Mouse (Mus musculus): ENCODE measurements around the gene Ccr7. TPM values are rescaled to one million over a fixed set of nuclear protein-coding genes. Genes with fewer than 3 reads are reported as not detected.

Ccr7 gene
- polyA plus RNA-seq, 1 experiment from 2014 or later: not detected

- Histone ChIP-seq H3K4me3 (ENCODE audit: low read depth, low read length) (no peak overlapping the region), H3K36me3 (ENCODE audit: control insufficient read depth, insufficient read depth, low read length) (no peaks in the 10 kb centered on the region), H3K9me3 (replicated peaks; ENCODE audit: control insufficient read depth, low read length) (no peaks in the 10 kb centered on the region), H3K9ac (ENCODE audit: low read length) (no peak overlapping the region), H3K4me2 (ENCODE audit: low read length) (no peak overlapping the region), H3K4me1 (ENCODE audit: control insufficient read depth, insufficient read depth, low read length) (no peaks in the 10 kb centered on the region), H3K27ac (ENCODE audit: low read depth, low read length) (no peak overlapping the region), H3K27me3 (replicated peaks; ENCODE audit: control insufficient read depth, insufficient read depth, low read length) (no peaks in the 10 kb centered on the region)
- no peak for ATAC-seq
- DNase-seq (ENCODE audit: low spot score): no peak
- 74% methylated on average over 2 of the region's 2 CpGs for WGBS
Measured at GRCm38 (mm10) chr11:99171442-99171841, 16.6 kb upstream of the Ccr7 start.

- no peaks in the 10 kb centered on the region for H3K4me1 ChIP-seq (ENCODE audit: control insufficient read depth, insufficient read depth, low read length)
- H3K36me3 ChIP-seq (ENCODE audit: control insufficient read depth, insufficient read depth, low read length): no peaks in the 10 kb centered on the region
- H3K9me3 ChIP-seq (replicated peaks; ENCODE audit: control insufficient read depth, low read length): no peaks in the 10 kb centered on the region
- no peak overlapping the region for H3K4me3 ChIP-seq (ENCODE audit: low read depth, low read length)
- DNase-seq (ENCODE audit: low spot score) (no peak), ATAC-seq (no peak)
- H3K4me2 ChIP-seq (ENCODE audit: low read length): no peak overlapping the region
- H3K9ac ChIP-seq (ENCODE audit: low read length): no peak overlapping the region
- 79% methylated on average over 12 of the region's 12 CpGs for WGBS
- no peaks in the 10 kb centered on the region for H3K27me3 ChIP-seq (replicated peaks; ENCODE audit: control insufficient read depth, insufficient read depth, low read length)
- H3K27ac ChIP-seq (ENCODE audit: low read depth, low read length): no peak overlapping the region
Measured at GRCm38 (mm10) chr11:99170547-99171267, 15.8 kb upstream of the Ccr7 start.

GRCm38 (mm10) chr11:99170005-99170404 lies 15.1 kb upstream of the Ccr7 start:
- Histone ChIP-seq H3K4me1 (ENCODE audit: control insufficient read depth, insufficient read depth, low read length) (no peaks in the 10 kb centered on the region), H3K36me3 (ENCODE audit: control insufficient read depth, insufficient read depth, low read length) (no peaks in the 10 kb centered on the region), H3K4me3 (ENCODE audit: low read depth, low read length) (no peak overlapping the region), H3K4me2 (ENCODE audit: low read length) (no peak overlapping the region), H3K9me3 (replicated peaks; ENCODE audit: control insufficient read depth, low read length) (no peaks in the 10 kb centered on the region), H3K27ac (ENCODE audit: low read depth, low read length) (no peak overlapping the region), H3K9ac (ENCODE audit: low read length) (no peak overlapping the region), H3K27me3 (replicated peaks; ENCODE audit: control insufficient read depth, insufficient read depth, low read length) (no peaks in the 10 kb centered on the region)
- DNase-seq (ENCODE audit: low spot score) (no peak), ATAC-seq (no peak)
- 93% methylated on average over 6 of the region's 6 CpGs for WGBS

GRCm38 (mm10) chr11:99169438-99169837 lies 14.6 kb upstream of the Ccr7 start:
- Histone ChIP-seq H3K9me3 (replicated peaks; ENCODE audit: control insufficient read depth, low read length) (no peaks in the 10 kb centered on the region), H3K27me3 (replicated peaks; ENCODE audit: control insufficient read depth, insufficient read depth, low read length) (no peaks in the 10 kb centered on the region), H3K4me3 (ENCODE audit: low read depth, low read length) (no peak overlapping the region), H3K36me3 (ENCODE audit: control insufficient read depth, insufficient read depth, low read length) (no peaks in the 10 kb centered on the region), H3K4me2 (ENCODE audit: low read length) (no peak overlapping the region), H3K9ac (ENCODE audit: low read length) (no peak overlapping the region), H3K4me1 (ENCODE audit: control insufficient read depth, insufficient read depth, low read length) (no peaks in the 10 kb centered on the region), H3K27ac (ENCODE audit: low read depth, low read length) (no peak overlapping the region)
- ATAC-seq (no peak), DNase-seq (ENCODE audit: low spot score) (no peak)
- WGBS: 87% methylated on average over 2 of the region's 2 CpGs

GRCm38 (mm10) chr11:99168030-99168474 lies 13.2 kb upstream of the Ccr7 start:
- no peaks in the 10 kb centered on the region for H3K4me1 ChIP-seq (ENCODE audit: control insufficient read depth, insufficient read depth, low read length)

GRCm38 (mm10) chr11:99167576-99167975 lies 12.7 kb upstream of the Ccr7 start:
- Histone ChIP-seq H3K4me3 (ENCODE audit: low read depth, low read length) (no peak overlapping the region), H3K27ac (ENCODE audit: low read depth, low read length) (no peak overlapping the region), H3K9me3 (replicated peaks; ENCODE audit: control insufficient read depth, low read length) (no peaks in the 10 kb centered on the region), H3K36me3 (ENCODE audit: control insufficient read depth, insufficient read depth, low read length) (no peaks in the 10 kb centered on the region), H3K4me1 (ENCODE audit: control insufficient read depth, insufficient read depth, low read length) (no peaks in the 10 kb centered on the region), H3K9ac (ENCODE audit: low read length) (no peak overlapping the region), H3K27me3 (replicated peaks; ENCODE audit: control insufficient read depth, insufficient read depth, low read length) (no peaks in the 10 kb centered on the region), H3K4me2 (ENCODE audit: low read length) (no peak overlapping the region)
- WGBS: 92% methylated on average over 7 of the region's 7 CpGs
- ATAC-seq: no peak
- no peak for DNase-seq (ENCODE audit: low spot score)

More at GRCm38 (mm10) chr11:99168030-99168474, 13.2 kb upstream of the Ccr7 start:
- Histone ChIP-seq H3K4me2 (ENCODE audit: low read length) (no peak overlapping the region), H3K27me3 (replicated peaks; ENCODE audit: control insufficient read depth, insufficient read depth, low read length) (no peaks in the 10 kb centered on the region), H3K36me3 (ENCODE audit: control insufficient read depth, insufficient read depth, low read length) (no peaks in the 10 kb centered on the region), H3K9me3 (replicated peaks; ENCODE audit: control insufficient read depth, low read length) (no peaks in the 10 kb centered on the region), H3K4me3 (ENCODE audit: low read depth, low read length) (no peak overlapping the region), H3K27ac (ENCODE audit: low read depth, low read length) (no peak overlapping the region), H3K9ac (ENCODE audit: low read length) (no peak overlapping the region)
- no peak for DNase-seq (ENCODE audit: low spot score)
- 76% methylated on average over 12 of the region's 12 CpGs for WGBS
- no peak for ATAC-seq

- Histone ChIP-seq H3K9me3 (replicated peaks; ENCODE audit: control insufficient read depth, low read length) (no peaks in the 10 kb centered on the region), H3K36me3 (ENCODE audit: control insufficient read depth, insufficient read depth, low read length) (no peaks in the 10 kb centered on the region), H3K9ac (ENCODE audit: low read length) (no peak overlapping the region), H3K27me3 (replicated peaks; ENCODE audit: control insufficient read depth, insufficient read depth, low read length) (no peaks in the 10 kb centered on the region), H3K4me3 (ENCODE audit: low read depth, low read length) (no peak overlapping the region), H3K4me2 (ENCODE audit: low read length) (no peak overlapping the region), H3K27ac (ENCODE audit: low read depth, low read length) (no peak overlapping the region), H3K4me1 (ENCODE audit: control insufficient read depth, insufficient read depth, low read length) (no peaks in the 10 kb centered on the region)
- DNase-seq (ENCODE audit: low spot score) (no peak), ATAC-seq (no peak)
- 94% methylated on average over 7 of the region's 7 CpGs for WGBS
Measured at GRCm38 (mm10) chr11:99166241-99166640, 11.4 kb upstream of the Ccr7 start.

GRCm38 (mm10) chr11:99165031-99165752 lies 10.3 kb upstream of the Ccr7 start:
- ATAC-seq (no peak), DNase-seq (ENCODE audit: low spot score) (no peak)
- WGBS: 76% methylated on average over 11 of the region's 11 CpGs
- no peak overlapping the region for H3K9ac ChIP-seq (ENCODE audit: low read length)
- H3K36me3 ChIP-seq (ENCODE audit: control insufficient read depth, insufficient read depth, low read length): no peaks in the 10 kb centered on the region
- H3K9me3 ChIP-seq (replicated peaks; ENCODE audit: control insufficient read depth, low read length): no peaks in the 10 kb centered on the region
- H3K4me3 ChIP-seq (ENCODE audit: low read depth, low read length): no peak overlapping the region
- H3K4me1 ChIP-seq (ENCODE audit: control insufficient read depth, insufficient read depth, low read length): no peaks in the 10 kb centered on the region
- H3K27ac ChIP-seq (ENCODE audit: low read depth, low read length): no peak overlapping the region
- H3K27me3 ChIP-seq (replicated peaks; ENCODE audit: control insufficient read depth, insufficient read depth, low read length): no peaks in the 10 kb centered on the region
- no peak overlapping the region for H3K4me2 ChIP-seq (ENCODE audit: low read length)

All from forebrain, embryonic 14.5 days (tissue).